Mouse (Mus musculus) neural tube, embryonic 12.5 days (tissue): Measurements from ENCODE around the gene Fam214a. TPM values are rescaled to one million over a fixed set of nuclear protein-coding genes. Genes with fewer than 3 reads are reported as not detected.

Source experiments
- ATAC-seq: fragments of 200-750 bp; cut with Nextera tagmentation; 2 replicates; pipeline ENCODE4 v1.8.0; 2017; ENCODE audit warnings: low read depth, mild to moderate bottlenecking, moderate TSS enrichment, moderate library complexity; ENCODE audit not compliant: low FRiP score
- H3K27ac ChIP-seq: fragments of 300-500 bp; sonication (generic); 2 replicates; pipeline ENCODE4 v1.5.1; 2016
- H3K27me3 ChIP-seq: fragments of 300-500 bp; sonication (generic); replicated peaks from 2 replicates; pipeline ENCODE4 v1.6.1; 2016; ENCODE audit warnings: mild to moderate bottlenecking
- H3K36me3 ChIP-seq: fragments of 300-500 bp; sonication (generic); 2 replicates; pipeline ENCODE4 v1.6.1; 2016; ENCODE audit warnings: mild to moderate bottlenecking
- H3K4me1 ChIP-seq: fragments of 300-500 bp; sonication (generic); 2 replicates; pipeline ENCODE4 v1.6.1; 2016
- H3K4me2 ChIP-seq: fragments of 300-500 bp; sonication (generic); replicated peaks from 2 replicates; pipeline ENCODE4 v1.6.1; 2016; ENCODE audit warnings: mild to moderate bottlenecking
- H3K4me3 ChIP-seq: fragments of 300-500 bp; sonication (generic); 2 replicates; pipeline ENCODE4 v1.5.1; 2016
- H3K9ac ChIP-seq: fragments of 300-500 bp; sonication (generic); 2 replicates; pipeline ENCODE4 v1.6.1; 2016; ENCODE audit warnings: mild to moderate bottlenecking
- H3K9me3 ChIP-seq: fragments of 300-500 bp; sonication (generic); 2 replicates; pipeline ENCODE4 v1.6.1; 2016; ENCODE audit warnings: mild to moderate bottlenecking
- WGBS: fragments of 180-500 bp; shearing (Covaris S2); methylation state at CpG from one replicate; pipeline ENCODE4 v1.1.7; 2016; 5-methylcytosine and 5-hydroxymethylcytosine counted together
- polyA plus RNA-seq: library from polyadenylated mRNA; unstranded; fragments of >200 nt; fragmentation: Nextera tagmentation; extraction: Ambion mirVana; gene quantifications from 2 replicates; pipeline ENCODE4 v1.2.1, GENCODE M21; 2016

The Fam214a gene
- polyA plus RNA-seq = 24.9 and 29.1 TPM in 2 replicates

DNA sequence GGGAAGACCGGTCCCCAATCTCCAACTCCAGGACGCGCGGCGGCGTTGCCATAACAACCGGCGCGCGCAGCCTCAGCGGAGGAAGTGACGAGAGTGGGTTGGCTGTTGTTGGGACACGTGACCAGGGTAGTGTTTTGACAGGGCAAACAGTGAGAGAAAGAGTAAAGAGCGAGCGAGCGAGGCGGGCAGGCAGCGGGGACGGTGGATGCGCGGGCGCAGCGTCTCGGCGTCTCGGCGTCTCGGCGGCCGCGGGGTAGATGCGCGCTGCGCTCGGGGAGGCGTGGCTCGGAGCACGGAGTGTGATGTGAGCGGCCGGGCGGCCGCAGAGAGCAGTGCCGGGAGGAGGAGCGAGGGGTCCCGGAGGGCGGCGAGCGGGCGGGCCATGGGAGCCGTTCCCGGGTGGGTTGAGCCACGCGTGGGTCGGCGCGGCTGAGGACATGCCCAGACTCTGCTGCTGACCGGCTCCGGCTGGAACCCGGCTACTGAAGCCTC, at the start of gene Fam214a:
Gene Fam214a, plus strand, starts transcription at position 129 of the 492 bp plus-strand sequence.
- Histone ChIP-seq H3K4me1 (peaks cover 8% of the 10 kb centered on the region), H3K9me3 (no peaks in the 10 kb centered on the region), H3K4me2 (peak within 1 kb of the TSS; percentile 93), H3K9ac (peak within 1 kb of the TSS; percentile 79), H3K27ac (peak within 1 kb of the TSS; percentile 91), H3K36me3 (peaks cover 3% of the 10 kb centered on the region; the same call in 1 of the 2 replicates), H3K27me3 (no peaks in the 10 kb centered on the region), H3K4me3 (peak within 1 kb of the TSS; percentile 91)
- ATAC-seq = peak; percentile 98
- under 1% methylated on average over 56 of the region's 59 CpGs for WGBS

DNA sequence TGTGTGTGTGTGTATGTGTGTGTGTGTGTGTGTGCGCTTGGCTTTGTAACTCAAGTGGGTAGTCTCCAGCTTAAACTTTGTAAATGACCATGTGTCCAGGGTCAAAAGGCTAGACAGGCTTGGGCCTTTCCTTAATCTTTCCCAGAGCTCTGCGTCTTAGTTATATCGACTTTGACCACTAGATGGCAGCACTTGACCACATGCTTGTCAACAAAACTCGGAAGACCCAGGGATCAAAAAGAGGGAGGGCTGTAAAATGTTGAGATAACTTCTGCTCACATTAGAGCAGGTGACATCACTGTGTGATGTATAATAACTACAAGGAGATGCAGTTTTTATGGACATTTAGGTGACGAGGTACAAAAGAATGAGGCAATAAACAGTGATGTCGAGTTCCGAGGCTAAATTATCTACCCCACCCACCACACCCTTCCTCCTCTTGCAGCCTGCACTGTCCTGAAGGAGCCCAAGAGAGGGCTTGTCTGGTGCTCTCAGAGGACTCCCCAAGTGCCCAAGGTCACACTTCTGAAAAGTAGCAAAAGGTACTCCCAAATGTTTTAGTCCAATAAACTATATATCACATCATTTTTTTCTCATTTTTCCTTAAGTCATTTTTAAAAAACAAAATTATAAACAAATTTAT, 47.7 kb upstream of the Fam214a start:
- H3K27ac ChIP-seq = no peak overlapping the region
- no peak overlapping the region for H3K9ac ChIP-seq
- ATAC-seq = peak; percentile 44; the same call in 1 of the 2 replicates
- no peaks in the 10 kb centered on the region for H3K4me1 ChIP-seq
- H3K36me3 ChIP-seq = no peaks in the 10 kb centered on the region
- 10% methylated on average over 7 of the region's 7 CpGs for WGBS
- H3K4me3 ChIP-seq = no peak overlapping the region
- no peaks in the 10 kb centered on the region for H3K27me3 ChIP-seq
- no peaks in the 10 kb centered on the region for H3K9me3 ChIP-seq
- H3K4me2 ChIP-seq = no peak overlapping the region

DNA sequence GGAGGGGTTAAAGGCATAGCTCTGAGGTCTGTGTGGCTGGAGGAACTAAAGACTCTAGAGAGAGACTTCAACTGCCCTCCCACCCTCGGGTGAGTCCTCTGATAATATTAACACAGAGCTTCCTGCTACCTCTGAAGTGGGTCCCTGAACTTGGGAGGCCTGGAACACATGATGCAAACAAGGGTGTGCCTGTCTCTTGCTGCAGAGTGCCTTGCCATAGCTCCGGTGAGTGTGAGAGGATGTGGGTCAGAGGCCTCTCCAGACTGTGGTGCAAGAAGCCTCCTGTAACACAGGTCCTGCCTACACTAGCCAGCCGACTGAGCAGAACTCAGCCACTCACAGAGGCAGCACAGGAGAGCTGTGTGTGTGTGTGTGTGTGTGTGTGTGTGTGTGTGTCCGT, 45.7 kb upstream of the Fam214a start:
- WGBS = 50% methylated on average over 4 of the region's 4 CpGs
- no peaks in the 10 kb centered on the region for H3K9me3 ChIP-seq
- no peak overlapping the region for H3K9ac ChIP-seq
- no peak overlapping the region for H3K4me3 ChIP-seq
- H3K27me3 ChIP-seq = no peaks in the 10 kb centered on the region
- no peaks in the 10 kb centered on the region for H3K4me1 ChIP-seq
- H3K36me3 ChIP-seq = no peaks in the 10 kb centered on the region
- ATAC-seq = no peak
- no peak overlapping the region for H3K4me2 ChIP-seq
- H3K27ac ChIP-seq = no peak overlapping the region

DNA sequence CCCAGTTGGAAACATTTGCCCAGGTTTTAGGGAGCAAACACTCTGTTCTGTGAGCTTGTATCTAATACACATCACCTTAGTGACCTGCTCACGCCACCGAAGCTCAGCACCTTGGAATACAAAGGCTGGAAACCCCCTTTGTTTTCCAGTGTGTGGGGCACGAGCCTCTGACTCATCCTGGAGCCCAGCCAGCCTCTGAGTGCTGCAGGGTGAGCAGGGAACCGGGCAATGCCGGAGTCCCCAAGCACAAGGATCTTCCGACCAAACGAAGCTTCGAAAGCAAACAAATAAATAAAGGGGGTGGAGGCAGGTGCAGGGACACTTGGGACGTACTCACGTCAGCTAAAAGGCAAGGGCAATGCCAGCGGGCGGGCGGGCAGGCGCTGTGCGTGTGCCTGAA, 43.4 kb upstream of the Fam214a start:
- Histone ChIP-seq H3K4me2 (no peak overlapping the region), H3K36me3 (no peaks in the 10 kb centered on the region), H3K4me1 (no peaks in the 10 kb centered on the region), H3K27me3 (no peaks in the 10 kb centered on the region), H3K4me3 (no peak overlapping the region), H3K9ac (no peak overlapping the region), H3K27ac (no peak overlapping the region), H3K9me3 (no peaks in the 10 kb centered on the region)
- 78% methylated on average over 15 of the region's 15 CpGs for WGBS
- no peak for ATAC-seq

DNA sequence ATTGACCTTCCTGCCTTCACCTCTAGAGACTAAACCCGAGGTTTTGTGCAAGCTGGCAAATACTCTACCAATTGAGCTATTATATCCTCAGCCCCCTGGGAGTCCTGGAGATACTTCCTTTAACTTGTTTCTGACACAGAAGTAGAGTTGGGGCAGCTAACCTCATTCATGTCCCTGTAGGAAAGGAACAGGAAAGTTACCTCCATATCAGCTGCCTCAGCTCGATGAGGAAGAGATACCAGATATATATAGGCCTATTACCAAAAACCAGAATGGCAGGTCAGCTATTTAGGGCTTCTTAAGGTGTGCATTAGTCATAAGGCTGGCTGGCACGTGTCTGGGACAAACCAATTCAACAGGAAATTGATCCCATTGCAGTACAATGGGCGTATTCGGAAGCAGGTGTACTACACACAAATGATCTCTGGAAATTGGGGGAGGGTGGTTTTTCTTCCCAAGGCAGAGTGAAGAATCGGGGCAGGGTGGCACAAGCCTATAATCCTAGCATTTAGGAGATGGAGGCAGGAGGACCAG, 42.4 kb upstream of the Fam214a start:
- H3K27me3 ChIP-seq = no peaks in the 10 kb centered on the region
- H3K4me1 ChIP-seq = no peaks in the 10 kb centered on the region
- ATAC-seq = no peak
- 87% methylated on average over 6 of the region's 6 CpGs for WGBS
- H3K9me3 ChIP-seq = no peaks in the 10 kb centered on the region
- no peak overlapping the region for H3K27ac ChIP-seq
- no peaks in the 10 kb centered on the region for H3K36me3 ChIP-seq
- H3K4me3 ChIP-seq = no peak overlapping the region
- H3K4me2 ChIP-seq = no peak overlapping the region
- H3K9ac ChIP-seq = no peak overlapping the region

DNA sequence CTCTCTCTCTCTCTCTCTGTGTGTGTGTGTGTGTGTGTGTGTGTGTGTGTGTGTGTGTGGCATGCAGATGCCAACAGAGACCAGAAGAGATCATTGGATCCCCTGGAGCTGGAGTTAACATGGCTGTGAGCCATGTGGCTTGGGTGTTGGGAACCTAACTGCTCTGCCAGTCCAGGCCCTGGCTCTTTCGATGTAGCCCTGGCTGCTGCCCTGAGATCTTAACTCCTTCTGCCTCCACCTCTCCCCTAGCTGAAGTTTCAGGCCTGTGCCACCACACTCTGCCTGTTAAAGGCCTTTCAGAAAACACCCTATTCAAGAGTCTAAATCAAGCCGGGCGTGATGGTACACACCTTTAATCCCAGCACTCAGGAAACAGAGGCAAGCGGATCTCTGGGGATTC, 41.3 kb upstream of the Fam214a start:
- no peak overlapping the region for H3K27ac ChIP-seq
- H3K36me3 ChIP-seq = no peaks in the 10 kb centered on the region
- 78% methylated on average over 4 of the region's 4 CpGs for WGBS
- H3K4me3 ChIP-seq = no peak overlapping the region
- no peaks in the 10 kb centered on the region for H3K27me3 ChIP-seq
- no peak for ATAC-seq
- H3K4me2 ChIP-seq = no peak overlapping the region
- H3K4me1 ChIP-seq = no peaks in the 10 kb centered on the region
- no peak overlapping the region for H3K9ac ChIP-seq
- H3K9me3 ChIP-seq = no peaks in the 10 kb centered on the region

DNA sequence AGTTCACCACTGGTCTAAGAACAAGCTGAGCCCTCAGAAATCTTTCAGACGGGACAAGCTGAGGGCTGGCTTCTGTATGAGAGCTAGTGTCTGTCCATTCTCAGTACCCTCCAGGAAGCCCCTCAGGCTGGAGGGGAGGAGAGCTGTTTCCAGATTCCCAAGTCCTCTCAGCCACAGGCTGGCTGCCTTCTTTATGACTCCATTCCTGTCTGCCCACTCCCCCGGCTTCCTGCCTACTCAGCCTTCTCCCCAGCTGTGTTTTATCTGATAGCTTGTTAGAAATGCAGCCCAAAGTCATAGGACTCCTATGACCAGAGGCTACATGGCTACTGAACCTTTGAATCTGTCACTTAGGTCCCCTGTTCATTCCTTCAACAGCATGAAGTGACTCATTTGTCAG, 40.8 kb upstream of the Fam214a start:
- H3K27me3 ChIP-seq = no peaks in the 10 kb centered on the region
- no peaks in the 10 kb centered on the region for H3K4me1 ChIP-seq
- no peaks in the 10 kb centered on the region for H3K36me3 ChIP-seq
- H3K4me3 ChIP-seq = no peak overlapping the region
- H3K27ac ChIP-seq = no peak overlapping the region
- no peaks in the 10 kb centered on the region for H3K9me3 ChIP-seq
- H3K4me2 ChIP-seq = no peak overlapping the region
- no peak for ATAC-seq
- H3K9ac ChIP-seq = no peak overlapping the region
- WGBS = 40% methylated on average over 2 of the region's 2 CpGs

DNA sequence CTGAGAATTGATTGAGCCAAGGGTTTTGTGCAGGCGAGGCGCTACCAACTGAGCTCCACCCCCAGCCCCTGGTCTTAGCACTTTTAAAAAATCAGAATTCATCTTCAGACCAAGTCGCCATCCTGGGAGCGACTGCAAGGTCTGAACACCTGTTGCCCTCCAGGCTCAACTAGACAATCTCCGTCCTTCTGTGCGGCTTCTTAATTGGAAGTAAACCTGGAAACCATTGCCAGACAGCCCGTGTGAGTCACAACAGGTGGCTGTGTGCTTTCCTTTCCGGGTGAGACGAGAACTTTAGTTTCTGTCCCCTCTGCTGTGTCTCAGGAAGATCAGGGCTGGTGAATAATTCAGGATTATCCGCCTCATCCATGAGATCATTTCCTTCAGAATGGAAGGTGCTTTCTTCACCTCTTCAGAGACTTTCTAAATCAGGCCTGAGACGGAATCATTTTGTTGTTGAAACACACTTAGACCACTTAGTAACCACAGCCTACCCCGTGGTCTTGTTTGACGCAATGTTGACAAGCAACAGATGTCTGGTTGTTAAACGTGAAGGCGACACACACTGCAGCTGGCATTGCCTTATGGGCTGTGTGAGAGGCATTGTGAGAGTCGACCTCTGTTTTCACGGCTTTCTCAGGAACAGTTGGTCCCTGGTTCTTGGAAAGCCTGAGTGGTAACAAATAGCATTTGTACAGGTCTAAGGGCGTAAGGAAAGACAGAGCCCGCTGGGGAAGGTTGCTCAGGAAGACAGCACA, 39.9 kb upstream of the Fam214a start:
- WGBS = 74% methylated on average over 19 of the region's 19 CpGs
- peaks cover 6% of the 10 kb centered on the region; the same call in 1 of the 2 replicates for H3K9me3 ChIP-seq
- no peak overlapping the region for H3K4me3 ChIP-seq

DNA sequence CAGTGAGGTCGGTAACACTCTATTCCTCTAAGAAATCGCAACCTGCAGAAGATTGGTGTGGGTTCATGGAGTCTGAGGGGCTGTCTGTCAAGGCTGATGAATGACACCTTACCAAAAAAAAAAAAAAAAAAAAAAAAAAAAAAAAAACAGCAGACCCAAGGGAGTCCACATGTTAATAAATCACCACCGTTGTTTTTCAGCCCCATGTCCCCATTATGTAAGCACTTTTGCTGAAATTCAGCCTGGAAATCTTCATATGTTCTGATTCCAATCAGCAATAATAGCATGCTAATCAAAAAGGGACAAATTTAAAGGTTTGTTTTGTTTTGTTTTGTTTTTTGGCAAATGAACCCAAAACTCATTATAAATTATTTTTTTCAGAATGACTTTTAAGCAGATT, 37.1 kb upstream of the Fam214a start:
- H3K27me3 ChIP-seq = no peaks in the 10 kb centered on the region
- no peak overlapping the region for H3K9ac ChIP-seq
- no peaks in the 10 kb centered on the region for H3K4me1 ChIP-seq
- no peak overlapping the region for H3K4me3 ChIP-seq
- H3K9me3 ChIP-seq = peaks cover 6% of the 10 kb centered on the region; the same call in 1 of the 2 replicates
- 81% methylated on average over 3 of the region's 3 CpGs for WGBS
- H3K36me3 ChIP-seq = no peaks in the 10 kb centered on the region
- no peak overlapping the region for H3K4me2 ChIP-seq
- no peak for ATAC-seq
- no peak overlapping the region for H3K27ac ChIP-seq

More for the DNA sequence above, 39.9 kb upstream of the Fam214a start:
- H3K27me3 ChIP-seq = no peaks in the 10 kb centered on the region
- no peak overlapping the region for H3K27ac ChIP-seq
- no peak overlapping the region for H3K9ac ChIP-seq
- no peak for ATAC-seq
- no peaks in the 10 kb centered on the region for H3K4me1 ChIP-seq
- no peak overlapping the region for H3K4me2 ChIP-seq
- no peaks in the 10 kb centered on the region for H3K36me3 ChIP-seq

DNA sequence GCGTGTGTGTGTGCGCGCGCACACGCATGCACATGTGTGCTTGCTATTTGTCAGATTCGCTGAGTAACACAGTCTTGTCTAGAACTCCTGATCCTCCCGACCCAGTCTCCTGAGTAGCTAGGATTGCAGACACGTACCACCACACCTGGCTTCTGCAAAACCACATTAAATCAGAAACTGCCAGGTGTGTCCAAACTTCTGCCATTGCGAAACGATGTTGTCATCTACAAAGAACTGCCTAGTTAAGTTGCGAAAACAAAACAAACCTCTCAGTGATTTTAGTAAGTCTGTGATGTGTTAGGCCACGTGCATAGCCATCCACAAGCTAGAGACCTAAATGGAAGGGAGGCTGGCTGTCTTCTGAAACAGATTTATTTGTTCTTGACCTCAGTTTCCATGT, 32.2 kb upstream of the Fam214a start:
- Histone ChIP-seq H3K9ac (no peak overlapping the region), H3K27me3 (no peaks in the 10 kb centered on the region), H3K4me1 (peaks cover under 1% of the 10 kb centered on the region; the same call in 1 of the 2 replicates), H3K4me2 (no peak overlapping the region), H3K27ac (no peak overlapping the region), H3K4me3 (no peak overlapping the region), H3K9me3 (peaks cover 6% of the 10 kb centered on the region; the same call in 1 of the 2 replicates), H3K36me3 (no peaks in the 10 kb centered on the region)
- WGBS = 94% methylated on average over 12 of the region's 12 CpGs
- no peak for ATAC-seq

DNA sequence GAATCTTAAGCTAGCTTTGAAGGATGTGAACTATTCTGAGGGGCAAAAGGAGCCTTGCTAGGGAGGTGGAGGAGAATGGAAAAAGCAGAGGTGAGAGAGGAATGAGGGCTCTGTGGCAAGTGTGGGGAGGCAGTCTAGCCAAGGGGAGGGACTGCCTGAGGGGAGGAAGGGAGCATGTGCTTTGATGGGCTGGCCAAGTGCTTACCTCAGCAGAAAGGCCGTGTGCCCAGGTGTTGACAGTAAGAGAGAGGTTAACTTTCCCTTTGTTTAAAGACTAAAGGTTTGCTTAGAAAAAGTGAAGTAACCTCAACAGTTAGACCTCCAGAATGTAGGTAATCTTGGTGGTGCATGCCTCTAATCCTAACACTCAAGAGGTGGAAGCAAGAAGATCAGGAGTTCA, 31.3 kb upstream of the Fam214a start:
- Histone ChIP-seq H3K9me3 (peaks cover 6% of the 10 kb centered on the region; the same call in 1 of the 2 replicates), H3K27me3 (no peaks in the 10 kb centered on the region), H3K27ac (no peak overlapping the region), H3K9ac (no peak overlapping the region), H3K36me3 (no peaks in the 10 kb centered on the region), H3K4me2 (no peak overlapping the region), H3K4me3 (no peak overlapping the region), H3K4me1 (peaks cover 3% of the 10 kb centered on the region; the same call in 1 of the 2 replicates)
- WGBS = 55% methylated on average over 1 of the region's 1 CpGs
- no peak for ATAC-seq

DNA sequence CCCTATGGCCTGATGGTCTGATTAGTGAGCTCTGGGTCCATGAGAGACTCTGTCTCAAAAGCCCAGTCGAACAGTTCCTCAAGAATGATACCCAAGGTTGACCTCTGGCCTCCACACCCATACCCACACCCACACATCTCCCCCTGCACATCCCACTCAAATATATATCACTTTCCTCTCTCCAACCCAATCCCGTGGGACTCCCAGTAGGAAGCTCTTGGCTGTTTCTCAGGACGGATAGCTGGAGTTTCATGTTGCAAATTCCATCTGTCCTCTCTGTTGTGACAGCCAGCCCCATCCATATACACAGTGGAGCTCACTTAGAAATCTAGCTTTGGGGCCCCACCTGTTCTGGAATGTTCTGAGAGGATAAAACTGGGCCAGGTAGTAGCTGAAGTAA, 29.8 kb upstream of the Fam214a start:
- H3K9ac ChIP-seq = no peak overlapping the region
- H3K4me3 ChIP-seq = no peak overlapping the region
- ATAC-seq = no peak
- no peaks in the 10 kb centered on the region; the same call in 1 of the 2 replicates for H3K9me3 ChIP-seq
- no peak overlapping the region for H3K27ac ChIP-seq
- H3K4me1 ChIP-seq = peaks cover 3% of the 10 kb centered on the region; the same call in 1 of the 2 replicates
- no peaks in the 10 kb centered on the region for H3K27me3 ChIP-seq
- 67% methylated on average over 3 of the region's 3 CpGs for WGBS
- no peaks in the 10 kb centered on the region for H3K36me3 ChIP-seq
- H3K4me2 ChIP-seq = no peak overlapping the region
